Mouse (Mus musculus) cerebellum, adult 2 months (tissue): ENCODE data around the gene 6430548M08Rik.

Source experiments
- CTCF ChIP-seq: fragments of 200-500 bp; IDR thresholded peaks from 2 replicates; pipeline ENCODE4 v1.5.1; 2011; ENCODE audit warnings: low read depth, mild to moderate bottlenecking, control low read depth, low read length, moderate library complexity, borderline replicate concordance; ENCODE audit not compliant: insufficient read depth
- POLR2A ChIP-seq: fragments of 200-500 bp; IDR thresholded peaks from 2 replicates; pipeline ENCODE4 v1.6.1; 2011; ENCODE audit warnings: low read length, control low read depth, borderline replicate concordance; ENCODE audit not compliant: insufficient read depth

DNA sequence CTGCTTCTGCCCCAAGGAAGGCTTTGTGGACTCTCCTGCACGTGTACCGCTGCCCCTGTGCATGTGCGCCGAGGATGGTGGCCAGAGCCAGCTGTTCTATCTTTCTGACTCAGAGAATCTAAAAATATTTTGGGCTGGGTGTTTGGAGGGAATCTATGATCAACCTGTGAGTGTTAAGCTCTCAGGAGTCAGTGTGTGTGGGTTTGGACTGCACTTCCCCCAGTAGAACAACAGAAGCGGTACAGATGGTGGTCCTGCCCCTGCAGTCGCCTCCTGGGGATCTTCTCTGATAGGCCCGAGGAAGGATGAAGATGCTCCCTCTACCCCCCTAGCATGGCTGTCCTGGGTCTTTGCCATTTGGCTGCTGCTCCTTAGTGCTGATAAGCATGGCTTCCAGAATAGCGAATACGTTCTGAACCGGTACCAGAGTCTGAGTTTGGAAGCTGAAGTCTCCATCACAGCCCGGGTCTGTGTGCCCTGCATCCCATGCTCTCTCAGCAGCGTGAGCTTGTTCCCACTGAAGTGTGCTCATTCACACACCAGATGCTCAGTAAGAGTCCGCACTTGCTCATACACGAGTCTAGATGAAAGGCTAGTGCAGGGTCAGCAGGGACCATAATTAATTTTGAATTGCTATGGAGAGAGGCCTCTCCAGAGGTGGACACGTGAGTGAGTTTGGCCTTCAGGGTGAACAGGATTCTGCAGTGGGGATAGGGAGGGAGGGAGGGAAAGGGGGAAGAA is 30.1 kb downstream of the 6430548M08Rik start:
- TF ChIP-seq CTCF (no peak), POLR2A (no peak)
